Mouse (Mus musculus): Measurements from ENCODE around the gene Nono. TPM values are rescaled to one million over a fixed set of nuclear protein-coding genes. Genes with fewer than 3 reads are reported as not detected.

The Nono gene
- polyA plus RNA-seq, 1 experiment from 2014 or later: 101 TPM

DNA sequence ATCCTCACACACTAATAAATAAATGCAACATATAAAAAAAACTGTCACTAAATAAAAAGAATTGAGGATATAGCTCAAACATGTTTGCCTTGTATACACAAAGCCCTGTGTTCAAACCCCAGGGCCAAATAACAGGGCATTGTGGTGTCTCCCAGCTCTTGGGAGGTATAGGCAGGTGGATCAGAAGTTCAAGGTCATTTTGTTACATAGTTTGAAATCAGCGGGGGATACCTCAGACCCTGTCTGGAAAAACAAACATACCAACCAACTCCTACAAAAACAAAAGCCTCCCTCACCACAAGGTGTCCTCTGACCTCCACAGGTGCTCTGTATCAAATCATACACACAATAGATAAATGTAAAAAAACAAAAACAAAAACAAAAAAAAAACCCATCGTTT is 34.8 kb upstream of the Nono start:
- no peaks in the 10 kb centered on the region for H3K4me1 ChIP-seq (replicated peaks; ENCODE audit: control insufficient read depth, insufficient read depth, low read length)

DNA sequence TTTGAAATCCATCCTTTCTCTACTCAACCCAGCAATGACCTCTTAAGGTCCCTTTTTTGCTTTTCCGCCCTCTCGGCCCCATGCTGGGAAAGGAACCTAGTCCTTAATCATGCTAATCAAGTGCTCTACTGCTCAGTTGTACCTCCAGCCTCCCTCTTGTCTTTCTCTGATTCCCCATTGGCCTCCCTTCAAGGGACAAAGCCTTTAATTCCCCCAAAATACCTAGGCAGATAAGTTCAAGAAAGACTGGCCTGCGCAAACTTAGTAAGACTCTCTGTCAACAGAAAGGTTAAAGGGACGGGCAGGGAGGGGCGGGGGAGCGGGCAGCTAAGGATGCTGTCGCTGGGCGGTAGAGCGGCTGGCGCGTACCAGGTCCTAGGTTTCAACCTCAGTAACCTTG is 32.7 kb upstream of the Nono start:
- 36% methylated on average over 11 of the region's 11 CpGs for WGBS
- H3K27me3 ChIP-seq (replicated peaks; ENCODE audit: control insufficient read depth, insufficient read depth, low read length): no peaks in the 10 kb centered on the region
- no peak for ATAC-seq
- no peak overlapping the region for H3K4me2 ChIP-seq (replicated peaks; ENCODE audit: low read depth)
- no peak for TF ChIP-seq CTCF (IDR thresholded peaks at IDR 0.05; ENCODE audit: low read depth)
- H3K4me1 ChIP-seq (replicated peaks; ENCODE audit: control insufficient read depth, insufficient read depth, low read length): no peaks in the 10 kb centered on the region
- no peak overlapping the region for H3K27ac ChIP-seq (ENCODE audit: low read depth, low read length)
- no peak overlapping the region for H3K4me3 ChIP-seq (ENCODE audit: low read depth, low read length)
- no peaks in the 10 kb centered on the region for H3K9me3 ChIP-seq (ENCODE audit: control insufficient read depth)
- no peak overlapping the region for H3K9ac ChIP-seq (ENCODE audit: low read depth, low read length)
- H3K36me3 ChIP-seq (ENCODE audit: control insufficient read depth, insufficient read depth): no peaks in the 10 kb centered on the region

More for the DNA sequence above, 34.8 kb upstream of the Nono start:
- TF ChIP-seq CTCF (IDR thresholded peaks at IDR 0.05; ENCODE audit: low read depth): no peak
- Histone ChIP-seq H3K27ac (ENCODE audit: low read depth, low read length) (no peak overlapping the region), H3K4me3 (ENCODE audit: low read depth, low read length) (no peak overlapping the region), H3K27me3 (replicated peaks; ENCODE audit: control insufficient read depth, insufficient read depth, low read length) (no peaks in the 10 kb centered on the region), H3K4me2 (replicated peaks; ENCODE audit: low read depth) (no peak overlapping the region), H3K36me3 (ENCODE audit: control insufficient read depth, insufficient read depth) (no peaks in the 10 kb centered on the region), H3K9me3 (ENCODE audit: control insufficient read depth) (no peaks in the 10 kb centered on the region), H3K9ac (ENCODE audit: low read depth, low read length) (no peak overlapping the region)
- no peak for ATAC-seq
- WGBS: 66% methylated on average over 2 of the region's 2 CpGs

DNA sequence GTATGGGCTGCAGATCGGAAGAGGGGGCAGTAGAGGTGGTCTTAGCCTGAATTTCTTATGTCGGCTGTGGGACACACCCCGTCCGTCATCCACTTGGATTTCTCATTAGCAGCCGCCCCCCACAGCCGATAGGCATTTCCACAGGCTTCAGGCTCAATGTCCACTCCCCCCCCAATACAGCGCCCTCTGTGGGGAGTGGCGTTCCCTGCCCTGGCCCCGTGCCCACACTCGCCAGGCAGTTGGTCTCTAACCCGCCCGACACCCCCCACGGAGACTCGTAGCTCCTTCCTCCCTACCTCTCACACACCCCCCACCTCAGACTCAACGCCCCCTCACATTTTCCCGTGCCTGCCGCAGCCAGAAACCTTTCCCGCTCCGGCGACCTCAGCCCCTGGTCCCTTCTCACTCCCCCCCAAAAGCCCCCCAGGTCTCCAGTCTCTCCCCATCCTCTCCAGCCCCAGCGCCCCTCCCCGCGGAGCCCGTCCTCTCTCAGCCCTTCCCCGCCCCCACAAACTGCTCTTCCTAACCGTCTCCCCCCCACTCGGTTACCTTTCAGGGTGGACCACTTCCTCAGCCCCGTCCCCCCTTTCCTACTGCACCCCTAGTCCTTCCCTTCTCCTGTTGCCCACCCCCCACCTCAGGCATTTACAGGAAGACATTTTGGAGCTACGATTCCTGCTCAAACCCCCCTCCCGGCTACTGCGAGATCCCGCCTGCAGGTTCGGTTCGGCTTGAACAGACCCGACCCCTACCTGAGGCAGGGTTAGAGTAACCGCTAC is 10.0 kb upstream of the Nono start:
- Histone ChIP-seq H3K27ac (ENCODE audit: low read depth, low read length) (peak overlapping the region; percentile 35; the same call in 1 of the 2 replicates), H3K36me3 (ENCODE audit: control insufficient read depth, insufficient read depth) (no peaks in the 10 kb centered on the region), H3K4me2 (replicated peaks; ENCODE audit: low read depth) (peak overlapping the region; percentile 72), H3K9me3 (ENCODE audit: control insufficient read depth) (no peaks in the 10 kb centered on the region), H3K4me3 (ENCODE audit: low read depth, low read length) (peak overlapping the region; percentile 62), H3K9ac (ENCODE audit: low read depth, low read length) (peak overlapping the region; percentile 64), H3K4me1 (replicated peaks; ENCODE audit: control insufficient read depth, insufficient read depth, low read length) (no peaks in the 10 kb centered on the region), H3K27me3 (replicated peaks; ENCODE audit: control insufficient read depth, insufficient read depth, low read length) (no peaks in the 10 kb centered on the region)
- 25% methylated on average over 35 of the region's 36 CpGs for WGBS
- peak; percentile 65 for TF ChIP-seq CTCF (IDR thresholded peaks at IDR 0.05; ENCODE audit: low read depth)
- ATAC-seq: no peak

DNA sequence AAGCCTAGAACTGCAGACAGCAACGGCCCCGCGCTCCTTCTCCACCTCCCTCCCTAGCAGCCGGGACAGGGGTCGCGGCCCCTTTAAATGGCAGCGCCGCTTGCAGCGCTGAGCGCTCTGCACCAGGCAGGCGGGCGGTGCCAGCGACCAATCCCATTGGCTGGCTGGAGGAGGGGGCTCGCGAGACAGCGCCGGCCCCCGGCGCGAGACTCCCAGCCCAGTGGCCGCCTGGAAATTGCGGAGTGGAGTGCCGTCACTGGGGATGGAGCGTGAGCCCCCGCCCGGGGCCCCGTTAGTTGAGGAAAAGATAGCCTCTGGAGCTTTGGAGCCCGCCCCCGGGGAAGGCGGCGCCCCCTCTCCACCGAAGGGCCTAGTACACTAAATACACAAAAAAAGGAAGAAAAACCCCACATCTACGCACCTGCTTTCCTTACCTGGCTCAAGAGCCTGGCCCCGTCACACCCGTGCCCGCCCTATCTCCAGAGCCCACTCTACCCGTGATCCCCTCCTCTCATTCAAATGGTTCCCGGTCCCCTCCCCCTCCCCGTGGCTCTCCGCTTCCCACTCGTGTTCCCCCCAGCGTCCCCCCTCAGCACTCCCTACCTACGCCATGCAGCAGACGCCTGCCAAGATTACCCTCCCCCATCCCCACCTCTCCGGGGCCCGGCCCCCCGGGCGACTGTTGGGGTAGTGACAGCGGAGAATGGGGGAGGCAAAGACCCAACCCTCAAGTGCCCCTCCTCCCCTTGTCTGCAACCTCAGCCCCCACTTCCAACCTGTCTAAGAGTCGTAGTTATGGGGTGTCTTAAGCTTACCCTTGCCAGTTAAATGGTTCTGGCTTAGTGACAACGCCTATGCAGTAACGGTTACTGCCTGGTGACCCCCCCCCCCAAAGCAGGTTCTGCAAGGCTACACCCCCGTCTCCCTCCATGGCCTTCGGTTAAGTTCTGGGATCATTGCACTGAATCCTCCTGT is 9.1 kb upstream of the Nono start:
- 10% methylated on average over 54 of the region's 54 CpGs for WGBS
- TF ChIP-seq CTCF (IDR thresholded peaks at IDR 0.05; ENCODE audit: low read depth): 0 out of 2 replicates have a peak, but pooled peaks have one; percentile 12
- ATAC-seq: peak; percentile 95
- Histone ChIP-seq H3K4me3 (ENCODE audit: low read depth, low read length) (peak overlapping the region; percentile 62), H3K9ac (ENCODE audit: low read depth, low read length) (peak overlapping the region; percentile 64), H3K36me3 (ENCODE audit: control insufficient read depth, insufficient read depth) (no peaks in the 10 kb centered on the region), H3K4me2 (replicated peaks; ENCODE audit: low read depth) (peak overlapping the region; percentile 72), H3K9me3 (ENCODE audit: control insufficient read depth) (no peaks in the 10 kb centered on the region), H3K27ac (ENCODE audit: low read depth, low read length) (peak overlapping the region; percentile 35; the same call in 1 of the 2 replicates), H3K27me3 (replicated peaks; ENCODE audit: control insufficient read depth, insufficient read depth, low read length) (no peaks in the 10 kb centered on the region), H3K4me1 (replicated peaks; ENCODE audit: control insufficient read depth, insufficient read depth, low read length) (no peaks in the 10 kb centered on the region)

DNA sequence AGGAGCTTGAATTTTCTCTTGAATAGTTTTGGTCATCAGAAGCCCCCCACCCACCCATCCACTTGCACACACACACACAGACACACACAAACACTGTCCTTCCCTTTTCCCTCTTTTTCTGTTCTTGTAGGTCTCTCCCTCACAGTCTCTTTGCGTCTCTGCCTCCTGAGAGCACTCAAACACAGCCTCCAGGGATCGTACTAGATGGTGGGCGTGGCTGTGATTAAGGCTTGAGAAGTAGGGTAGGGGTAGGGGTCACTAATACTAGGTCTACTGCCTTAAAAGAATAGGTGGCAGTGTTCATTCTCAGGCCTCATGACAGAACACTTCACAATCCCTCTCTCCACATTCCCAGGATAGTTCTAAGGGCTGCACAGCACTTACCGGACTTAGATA is 8.4 kb upstream of the Nono start, which contains the start of gene Zmym3:
TSS of gene Zmym3 (minus strand) at position 150 of the 396 bp plus-strand sequence.
- WGBS: 34% methylated on average over 4 of the region's 4 CpGs
- no peak for TF ChIP-seq CTCF (IDR thresholded peaks at IDR 0.05; ENCODE audit: low read depth)
- H3K4me3 ChIP-seq (ENCODE audit: low read depth, low read length): peak within 1 kb of the TSS; percentile 62
- no peak for ATAC-seq
- H3K9ac ChIP-seq (ENCODE audit: low read depth, low read length): peak within 1 kb of the TSS; percentile 64
- no peaks in the 10 kb centered on the region for H3K27me3 ChIP-seq (replicated peaks; ENCODE audit: control insufficient read depth, insufficient read depth, low read length)
- H3K9me3 ChIP-seq (ENCODE audit: control insufficient read depth): no peaks in the 10 kb centered on the region
- no peaks in the 10 kb centered on the region for H3K4me1 ChIP-seq (replicated peaks; ENCODE audit: control insufficient read depth, insufficient read depth, low read length)
- H3K4me2 ChIP-seq (replicated peaks; ENCODE audit: low read depth): peak within 1 kb of the TSS; percentile 72
- H3K36me3 ChIP-seq (ENCODE audit: control insufficient read depth, insufficient read depth): no peaks in the 10 kb centered on the region
- H3K27ac ChIP-seq (ENCODE audit: low read depth, low read length): peak within 1 kb of the TSS; percentile 35; the same call in 1 of the 2 replicates

DNA sequence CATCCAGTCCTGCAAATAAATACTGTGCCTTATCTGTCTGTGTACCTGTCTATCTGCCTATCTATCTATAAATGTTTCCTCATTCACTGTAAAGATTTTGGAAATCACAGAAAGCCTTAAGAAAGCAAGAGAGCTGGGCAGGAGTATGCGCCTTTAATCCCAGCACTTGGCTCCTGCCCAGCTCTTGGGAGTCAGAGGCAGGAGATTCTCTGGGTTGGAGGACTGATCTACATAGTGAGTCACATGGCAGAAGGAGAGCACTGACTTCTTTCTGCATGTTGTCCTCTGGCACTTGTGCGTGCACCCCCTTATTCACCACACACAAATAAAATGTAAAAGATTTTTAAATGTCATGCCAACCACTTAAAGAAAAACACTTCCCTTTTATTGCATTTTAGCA is 5.7 kb upstream of the Nono start:
- Histone ChIP-seq H3K9me3 (ENCODE audit: control insufficient read depth) (no peaks in the 10 kb centered on the region), H3K27ac (ENCODE audit: low read depth, low read length) (no peak overlapping the region), H3K4me2 (replicated peaks; ENCODE audit: low read depth) (no peak overlapping the region), H3K36me3 (ENCODE audit: control insufficient read depth, insufficient read depth) (no peaks in the 10 kb centered on the region), H3K9ac (ENCODE audit: low read depth, low read length) (no peak overlapping the region), H3K27me3 (replicated peaks; ENCODE audit: control insufficient read depth, insufficient read depth, low read length) (no peaks in the 10 kb centered on the region), H3K4me3 (ENCODE audit: low read depth, low read length) (no peak overlapping the region), H3K4me1 (replicated peaks; ENCODE audit: control insufficient read depth, insufficient read depth, low read length) (no peaks in the 10 kb centered on the region)
- no peak for TF ChIP-seq CTCF (IDR thresholded peaks at IDR 0.05; ENCODE audit: low read depth)
- 90% methylated on average over 2 of the region's 2 CpGs for WGBS
- no peak for ATAC-seq

Data from intestine, postnatal 0 days (tissue).